Mouse (Mus musculus): ENCODE measurements around the gene Mastl. TPM values are rescaled to one million over a fixed set of nuclear protein-coding genes. Genes with fewer than 3 reads are reported as not detected.

Mastl gene
- 8.6 and 10.2 TPM in 2 replicates for polyA plus RNA-seq (2014; fragmentation: Nextera tagmentation; extraction: Ambion mirVana)

- Histone ChIP-seq H3K27me3 (ENCODE audit: control insufficient read depth, insufficient read depth, low read length) (no peaks in the 10 kb centered on the region), H3K36me3 (ENCODE audit: control insufficient read depth, insufficient read depth, low read length) (no peaks in the 10 kb centered on the region), H3K9ac (ENCODE audit: low read depth, low read length) (peak within 1 kb of the TSS; percentile 89), H3K27ac (ENCODE audit: low read depth, low read length) (peak within 1 kb of the TSS; percentile 98), H3K4me3 (ENCODE audit: low read depth, low read length) (peak within 1 kb of the TSS; percentile 89), H3K4me2 (peak within 1 kb of the TSS; percentile 87), H3K4me1 (ENCODE audit: control insufficient read depth, insufficient read depth, low read length) (peaks cover 17% of the 10 kb centered on the region), H3K9me3 (replicated peaks; ENCODE audit: control insufficient read depth, low read length) (no peaks in the 10 kb centered on the region)
- under 1% methylated on average over 61 of the region's 61 CpGs for WGBS (ENCODE audit: insufficient replicate concordance)
- ATAC-seq (replicated peaks; ENCODE audit: insufficient number of reproducible peaks, low FRiP score, low TSS enrichment): peak; percentile 99
Observed at GRCm38 (mm10) chr2:23155777-23156607, at the start of gene Mastl, which contains the start of gene Yme1l1. TSS of gene Mastl (minus strand) at chr2:23156024. TSS of gene Yme1l1 (plus strand) at chr2:23156369.

- WGBS (ENCODE audit: insufficient replicate concordance): 54% methylated on average over 15 of the region's 15 CpGs
- Histone ChIP-seq H3K36me3 (ENCODE audit: control insufficient read depth, insufficient read depth, low read length) (peaks cover 5% of the 10 kb centered on the region), H3K27me3 (ENCODE audit: control insufficient read depth, insufficient read depth, low read length) (no peaks in the 10 kb centered on the region), H3K9me3 (replicated peaks; ENCODE audit: control insufficient read depth, low read length) (no peaks in the 10 kb centered on the region), H3K4me1 (ENCODE audit: control insufficient read depth, insufficient read depth, low read length) (no peaks in the 10 kb centered on the region), H3K4me3 (ENCODE audit: low read depth, low read length) (no peak overlapping the region), H3K9ac (ENCODE audit: low read depth, low read length) (no peak overlapping the region), H3K27ac (ENCODE audit: low read depth, low read length) (no peak overlapping the region), H3K4me2 (no peak overlapping the region; the same call in 1 of the 2 replicates)
- ATAC-seq (replicated peaks; ENCODE audit: insufficient number of reproducible peaks, low FRiP score, low TSS enrichment): no peak
Observed at GRCm38 (mm10) chr2:23202900-23203670, 47.3 kb upstream of the Mastl start.

- Histone ChIP-seq H3K4me3 (ENCODE audit: low read depth, low read length) (no peak overlapping the region), H3K4me1 (ENCODE audit: control insufficient read depth, insufficient read depth, low read length) (no peaks in the 10 kb centered on the region), H3K9ac (ENCODE audit: low read depth, low read length) (no peak overlapping the region), H3K27me3 (ENCODE audit: control insufficient read depth, insufficient read depth, low read length) (no peaks in the 10 kb centered on the region), H3K27ac (ENCODE audit: low read depth, low read length) (no peak overlapping the region), H3K36me3 (ENCODE audit: control insufficient read depth, insufficient read depth, low read length) (peaks cover 8% of the 10 kb centered on the region), H3K4me2 (no peak overlapping the region), H3K9me3 (replicated peaks; ENCODE audit: control insufficient read depth, low read length) (no peaks in the 10 kb centered on the region)
- ATAC-seq (replicated peaks; ENCODE audit: insufficient number of reproducible peaks, low FRiP score, low TSS enrichment): no peak
- WGBS (ENCODE audit: insufficient replicate concordance): 91% methylated on average over 1 of the region's 1 CpGs
Observed at GRCm38 (mm10) chr2:23201034-23201433, 45.2 kb upstream of the Mastl start.

GRCm38 (mm10) chr2:23194366-23194765 lies 38.5 kb upstream of the Mastl start:
- no peaks in the 10 kb centered on the region for H3K27me3 ChIP-seq (ENCODE audit: control insufficient read depth, insufficient read depth, low read length)
- no peaks in the 10 kb centered on the region for H3K4me1 ChIP-seq (ENCODE audit: control insufficient read depth, insufficient read depth, low read length)
- no peak overlapping the region for H3K9ac ChIP-seq (ENCODE audit: low read depth, low read length)
- peaks cover 24% of the 10 kb centered on the region for H3K36me3 ChIP-seq (ENCODE audit: control insufficient read depth, insufficient read depth, low read length)
- no peaks in the 10 kb centered on the region for H3K9me3 ChIP-seq (replicated peaks; ENCODE audit: control insufficient read depth, low read length)
- ATAC-seq (replicated peaks; ENCODE audit: insufficient number of reproducible peaks, low FRiP score, low TSS enrichment): no peak
- H3K4me3 ChIP-seq (ENCODE audit: low read depth, low read length): no peak overlapping the region
- H3K4me2 ChIP-seq: no peak overlapping the region
- 82% methylated on average over 1 of the region's 1 CpGs for whole genome bisulfite sequencing (ENCODE audit: insufficient replicate concordance)
- no peak overlapping the region for H3K27ac ChIP-seq (ENCODE audit: low read depth, low read length)

GRCm38 (mm10) chr2:23172305-23172704 lies 16.5 kb upstream of the Mastl start:
- H3K27me3 ChIP-seq (ENCODE audit: control insufficient read depth, insufficient read depth, low read length): no peaks in the 10 kb centered on the region
- H3K4me3 ChIP-seq (ENCODE audit: low read depth, low read length): no peak overlapping the region
- no peaks in the 10 kb centered on the region for H3K4me1 ChIP-seq (ENCODE audit: control insufficient read depth, insufficient read depth, low read length)
- H3K4me2 ChIP-seq: no peak overlapping the region
- no peaks in the 10 kb centered on the region for H3K9me3 ChIP-seq (replicated peaks; ENCODE audit: control insufficient read depth, low read length)
- no peak overlapping the region for H3K27ac ChIP-seq (ENCODE audit: low read depth, low read length)
- peaks cover 29% of the 10 kb centered on the region for H3K36me3 ChIP-seq (ENCODE audit: control insufficient read depth, insufficient read depth, low read length)
- ATAC-seq (replicated peaks; ENCODE audit: insufficient number of reproducible peaks, low FRiP score, low TSS enrichment): no peak
- no peak overlapping the region for H3K9ac ChIP-seq (ENCODE audit: low read depth, low read length)
- whole genome bisulfite sequencing (ENCODE audit: insufficient replicate concordance): 77% methylated on average over 3 of the region's 3 CpGs

GRCm38 (mm10) chr2:23156608-23157081 lies 821 bp upstream of the Mastl start:
- Histone ChIP-seq H3K27ac (ENCODE audit: low read depth, low read length) (peak overlapping the region; percentile 98), H3K9ac (ENCODE audit: low read depth, low read length) (peak overlapping the region; percentile 89), H3K9me3 (replicated peaks; ENCODE audit: control insufficient read depth, low read length) (no peaks in the 10 kb centered on the region), H3K4me1 (ENCODE audit: control insufficient read depth, insufficient read depth, low read length) (peaks cover 17% of the 10 kb centered on the region), H3K4me2 (peak overlapping the region; percentile 87), H3K27me3 (ENCODE audit: control insufficient read depth, insufficient read depth, low read length) (no peaks in the 10 kb centered on the region), H3K4me3 (ENCODE audit: low read depth, low read length) (peak overlapping the region; percentile 89), H3K36me3 (ENCODE audit: control insufficient read depth, insufficient read depth, low read length) (no peaks in the 10 kb centered on the region)
- ATAC-seq (replicated peaks; ENCODE audit: insufficient number of reproducible peaks, low FRiP score, low TSS enrichment): no peak
- under 1% methylated on average over 17 of the region's 17 CpGs for WGBS (ENCODE audit: insufficient replicate concordance)

- ATAC-seq (replicated peaks; ENCODE audit: insufficient number of reproducible peaks, low FRiP score, low TSS enrichment): 0 out of 2 replicates have a peak, but pooled peaks have one; percentile 1
- H3K36me3 ChIP-seq (ENCODE audit: control insufficient read depth, insufficient read depth, low read length): no peaks in the 10 kb centered on the region
- 4% methylated on average over 5 of the region's 5 CpGs for WGBS (ENCODE audit: insufficient replicate concordance)
Observed at GRCm38 (mm10) chr2:23155199-23155621, 614 bp downstream of the Mastl start.

GRCm38 (mm10) chr2:23119573-23119972 lies 36.3 kb downstream of the Mastl start:
- no peak overlapping the region for H3K4me3 ChIP-seq (ENCODE audit: low read depth, low read length)
- no peak for ATAC-seq (replicated peaks; ENCODE audit: insufficient number of reproducible peaks, low FRiP score, low TSS enrichment)
- H3K4me1 ChIP-seq (ENCODE audit: control insufficient read depth, insufficient read depth, low read length): no peaks in the 10 kb centered on the region
- H3K27me3 ChIP-seq (ENCODE audit: control insufficient read depth, insufficient read depth, low read length): no peaks in the 10 kb centered on the region
- no peak overlapping the region for H3K9ac ChIP-seq (ENCODE audit: low read depth, low read length)
- peaks cover 5% of the 10 kb centered on the region for H3K36me3 ChIP-seq (ENCODE audit: control insufficient read depth, insufficient read depth, low read length)
- H3K27ac ChIP-seq (ENCODE audit: low read depth, low read length): no peak overlapping the region
- no peak overlapping the region for H3K4me2 ChIP-seq
- no peaks in the 10 kb centered on the region for H3K9me3 ChIP-seq (replicated peaks; ENCODE audit: control insufficient read depth, low read length)

More at GRCm38 (mm10) chr2:23155199-23155621, 614 bp downstream of the Mastl start:
- Histone ChIP-seq H3K9me3 (replicated peaks; ENCODE audit: control insufficient read depth, low read length) (no peaks in the 10 kb centered on the region), H3K4me3 (ENCODE audit: low read depth, low read length) (peak overlapping the region; percentile 89), H3K27me3 (ENCODE audit: control insufficient read depth, insufficient read depth, low read length) (no peaks in the 10 kb centered on the region), H3K4me1 (ENCODE audit: control insufficient read depth, insufficient read depth, low read length) (peaks cover 17% of the 10 kb centered on the region), H3K4me2 (peak overlapping the region; percentile 87), H3K27ac (ENCODE audit: low read depth, low read length) (peak overlapping the region; percentile 98), H3K9ac (ENCODE audit: low read depth, low read length) (peak overlapping the region; percentile 89)
